Mouse (Mus musculus) gastrocnemius, adult 18-20 months (tissue): ENCODE measurements around the gene Stx1a. TPM values are rescaled to one million over a fixed set of nuclear protein-coding genes. Genes with fewer than 3 reads are reported as not detected.

Source experiments
- DNase-seq: peaks from one replicate; pipeline ENCODE4 v3.0.0; 2021; ENCODE audit warnings: low spot score
- total RNA-seq, 2 experiments: library from RNA; stranded (reverse); gene quantifications; 2 replicates each; pipeline ENCODE4 v1.2.3; 2021

The Stx1a gene
- total RNA-seq, 2 experiments from 2014 or later = 0.18 to 0.40 TPM

DNA sequence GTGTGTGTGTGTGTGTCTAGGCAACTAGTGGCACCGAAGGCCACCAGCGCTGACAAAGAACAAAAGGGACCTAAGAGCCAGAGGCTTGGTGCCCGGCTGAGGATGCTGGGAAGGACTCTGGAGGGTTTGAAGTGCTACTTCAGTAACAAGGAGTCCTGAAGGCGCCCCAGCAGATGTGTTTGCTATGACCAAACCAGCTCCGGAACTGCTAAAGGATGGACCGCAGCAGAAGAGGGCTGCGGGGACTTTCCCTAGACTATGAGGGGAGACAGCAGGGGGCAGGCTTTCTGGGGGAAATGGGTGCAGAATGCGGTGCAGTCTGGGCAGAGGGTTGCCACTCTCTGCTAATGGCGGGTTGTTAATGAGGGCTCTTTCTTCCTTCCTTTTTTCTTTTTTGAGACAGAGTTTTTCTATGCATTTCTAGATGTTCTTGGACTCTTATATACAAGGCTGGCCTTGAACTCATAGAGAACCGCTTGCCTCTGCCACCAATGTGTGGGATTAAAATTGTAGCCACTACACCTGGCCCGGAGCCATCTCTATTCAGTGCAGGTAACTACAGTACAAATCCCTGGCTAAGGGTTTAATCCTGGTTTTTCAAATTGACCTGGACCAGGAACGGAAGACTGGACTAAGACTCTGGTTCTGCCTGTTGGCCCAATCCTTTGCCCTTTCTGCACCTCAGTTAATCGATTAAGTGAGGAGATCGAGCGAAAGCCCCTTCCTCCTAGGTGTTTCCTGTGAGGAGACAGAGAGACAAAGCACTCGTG is 15.3 kb upstream of the Stx1a start:
- no peak for DNase-seq

DNA sequence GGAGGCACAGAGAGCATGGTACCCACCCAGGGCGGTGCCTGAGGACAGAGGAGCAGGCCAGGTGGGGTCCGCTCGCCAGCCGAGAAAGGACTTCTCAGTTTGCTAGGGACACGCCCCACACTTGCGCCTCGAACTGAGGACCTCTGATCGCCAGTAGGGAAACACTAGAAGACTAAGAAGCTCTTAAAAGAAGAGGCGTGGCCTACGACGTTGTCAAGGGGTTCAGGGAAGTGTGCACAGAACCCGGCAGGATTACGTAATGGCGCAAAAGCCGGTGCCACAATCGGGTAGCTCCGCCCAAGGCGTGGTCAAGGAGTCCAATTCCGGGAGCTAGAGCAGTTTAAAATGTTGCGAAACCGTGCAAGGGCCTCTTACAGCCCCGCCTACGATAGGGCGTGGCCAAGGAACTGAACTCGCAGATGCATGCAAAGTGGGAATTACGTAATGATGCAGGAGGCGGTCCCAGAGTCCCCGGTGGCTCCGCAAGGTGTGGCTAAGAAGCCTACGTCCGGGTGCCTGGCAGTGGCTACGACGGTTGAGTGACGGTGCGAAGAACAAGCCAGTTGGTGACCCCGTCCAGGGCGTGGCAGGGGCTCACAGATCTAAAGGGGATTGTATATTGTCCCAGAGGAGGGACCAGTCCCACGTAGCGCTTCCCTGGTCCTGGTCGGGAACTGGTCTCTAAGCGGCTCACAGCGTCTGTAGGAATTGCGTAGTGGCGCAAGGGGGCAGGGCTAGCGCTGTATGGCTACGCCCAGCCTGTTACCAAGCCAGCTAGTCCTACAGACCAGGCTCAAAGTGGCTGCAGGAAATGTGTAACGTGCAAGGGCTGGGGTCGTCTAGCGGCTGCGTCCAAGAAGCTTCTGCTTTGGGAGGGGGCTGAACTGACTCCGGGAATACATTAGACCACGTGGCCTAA is 14.4 kb upstream of the Stx1a start, which contains the start of gene Abhd11:
Gene Abhd11, plus strand, starts transcription at position 482 of the 919 bp plus-strand sequence.
- DNase-seq = peak; percentile 98

DNA sequence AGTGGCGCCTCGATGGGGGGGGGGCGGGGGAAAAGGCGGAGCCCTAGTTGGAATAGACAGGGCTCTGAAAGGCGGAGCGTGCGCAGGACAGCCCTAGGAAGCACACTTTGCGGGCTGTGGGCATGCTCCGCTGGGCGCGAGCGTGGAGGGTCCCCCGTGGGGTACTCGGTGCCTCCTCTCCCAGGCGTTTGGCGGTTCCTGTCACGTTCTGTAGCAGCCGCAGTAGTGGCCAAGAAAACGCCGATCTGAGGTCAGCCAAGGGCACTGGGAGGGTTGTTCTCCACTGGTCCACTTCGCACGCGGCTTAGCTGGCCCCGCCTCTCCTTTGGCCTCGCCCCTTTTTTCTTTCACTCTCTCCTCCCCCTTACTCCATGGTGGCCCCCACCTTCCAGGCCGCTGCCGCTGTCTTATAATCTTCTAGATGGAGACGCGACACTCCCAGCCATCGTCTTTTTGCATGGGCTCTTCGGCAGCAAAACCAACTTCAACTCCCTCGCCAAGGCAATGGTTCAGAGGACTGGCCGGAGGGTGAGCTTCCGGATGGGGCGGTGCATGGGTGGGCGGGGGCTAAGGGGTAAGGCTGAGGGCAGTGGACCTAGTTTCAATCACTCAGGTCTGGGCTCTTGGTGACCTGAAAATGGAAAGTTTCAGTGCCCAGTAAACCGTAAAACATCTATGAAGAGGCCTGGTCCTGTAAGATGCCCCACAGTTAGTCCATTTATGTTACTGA is 13.5 kb upstream of the Stx1a start:
- DNase-seq = peak; percentile 91

- no peak for DNase-seq
These were observed 13.0 kb upstream of the Stx1a start for GRCm38 (mm10) chr5:135010320-135010709.

DNA sequence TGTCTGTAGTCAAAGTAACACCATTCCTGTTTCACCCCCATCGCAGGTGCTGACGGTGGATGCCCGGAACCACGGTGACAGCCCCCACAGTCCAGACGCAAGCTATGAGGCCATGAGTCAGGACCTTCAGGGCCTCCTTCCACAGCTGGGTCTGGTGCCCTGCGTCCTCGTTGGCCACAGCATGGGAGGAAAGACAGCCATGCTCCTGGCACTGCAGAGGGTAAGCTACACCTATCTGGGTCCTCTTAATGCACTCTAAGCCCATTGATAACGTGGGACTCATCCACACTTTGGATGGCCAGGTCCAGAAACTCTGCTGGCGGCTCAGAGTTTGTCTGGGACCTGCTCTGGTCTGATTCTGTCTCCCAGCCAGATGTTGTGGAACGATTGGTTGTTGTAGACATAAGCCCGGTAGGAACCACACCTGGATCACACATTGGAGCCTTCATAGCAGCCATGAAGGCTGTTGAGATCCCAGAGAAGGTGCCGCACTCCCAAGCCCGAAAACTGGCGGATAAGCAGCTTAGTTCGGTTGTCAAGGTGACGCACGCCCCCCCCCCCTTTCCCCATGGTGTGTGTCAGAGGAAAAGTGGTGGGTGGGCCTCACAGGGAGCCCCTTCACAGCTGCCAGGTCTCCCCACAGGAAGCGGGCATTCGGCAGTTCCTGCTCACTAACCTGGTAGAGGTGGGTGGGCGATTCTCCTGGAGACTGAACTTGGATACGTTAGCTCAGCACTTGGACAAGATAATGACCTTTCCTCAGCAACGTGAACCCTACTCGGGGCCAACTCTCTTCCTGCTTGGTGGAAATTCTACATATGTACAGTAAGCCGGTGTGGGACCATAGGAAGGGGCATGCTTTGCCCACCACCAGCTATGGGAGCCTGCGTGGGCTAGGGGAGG is 12.2 kb upstream of the Stx1a start:
- DNase-seq = no peak

GRCm38 (mm10) chr5:135011809-135012613 is 11.3 kb upstream of the Stx1a start:
- no peak for DNase-seq

DNA sequence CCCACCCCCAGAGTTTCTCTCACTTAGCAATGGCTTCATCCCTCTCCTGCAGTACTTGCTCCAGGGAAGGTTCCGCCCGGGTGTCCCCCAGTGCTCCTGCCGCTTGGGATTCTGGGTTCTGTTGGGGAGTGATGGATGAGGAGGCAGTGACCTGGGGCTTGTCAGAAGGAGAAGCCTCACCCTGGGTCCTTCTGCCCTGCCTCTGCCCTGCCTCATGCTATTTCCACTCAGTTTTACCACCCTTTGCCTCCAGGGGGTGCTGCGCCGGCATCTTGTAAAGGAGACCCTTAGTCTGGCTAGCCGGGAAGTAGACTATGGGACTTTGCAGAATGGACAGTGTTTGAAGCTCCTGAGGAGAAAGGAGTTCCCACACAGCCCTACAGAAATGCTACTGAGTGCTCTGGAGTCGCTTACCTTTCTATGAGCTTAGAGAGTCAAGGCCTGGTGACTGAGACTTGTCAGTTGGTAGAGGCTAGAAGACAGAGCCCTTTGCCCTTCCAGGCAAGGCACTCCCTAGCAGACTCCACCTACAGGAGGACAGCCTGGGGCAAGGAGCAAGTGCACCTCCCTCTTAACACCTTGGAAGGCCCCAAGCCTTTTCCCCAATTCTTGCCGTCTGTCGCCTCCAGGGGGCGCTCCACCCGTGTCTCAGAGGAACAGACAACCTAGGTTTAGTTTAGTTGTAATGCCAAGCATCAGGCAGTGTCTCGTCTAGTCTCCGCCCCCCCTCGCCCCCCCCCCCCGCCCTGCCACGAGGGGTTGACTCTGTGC is 10.4 kb upstream of the Stx1a start:
- DNase-seq = peak; percentile 78

DNA sequence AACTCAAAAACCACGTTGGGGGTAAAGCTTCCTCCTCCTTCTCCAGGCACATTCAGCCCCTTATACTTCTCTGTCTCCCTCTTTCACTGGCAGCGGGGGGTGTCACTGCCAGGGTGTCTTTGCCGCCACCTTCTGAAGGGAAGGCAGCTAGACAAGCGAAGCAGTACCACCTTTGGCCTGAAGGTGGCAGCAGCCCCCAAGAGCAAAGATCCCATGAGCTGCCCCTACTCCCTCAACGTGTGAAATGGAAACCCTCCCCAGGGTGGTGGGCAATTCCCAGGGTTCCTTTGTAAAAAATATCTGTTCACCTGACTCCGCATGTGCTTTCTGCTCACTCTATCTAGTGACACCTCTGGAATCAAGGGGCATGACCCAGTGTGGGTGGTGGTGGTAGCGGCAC is 7.8 kb upstream of the Stx1a start:
- DNase-seq = peak; percentile 87

- no peak for DNase-seq
These were observed 7.0 kb upstream of the Stx1a start for GRCm38 (mm10) chr5:135016224-135016759.

DNA sequence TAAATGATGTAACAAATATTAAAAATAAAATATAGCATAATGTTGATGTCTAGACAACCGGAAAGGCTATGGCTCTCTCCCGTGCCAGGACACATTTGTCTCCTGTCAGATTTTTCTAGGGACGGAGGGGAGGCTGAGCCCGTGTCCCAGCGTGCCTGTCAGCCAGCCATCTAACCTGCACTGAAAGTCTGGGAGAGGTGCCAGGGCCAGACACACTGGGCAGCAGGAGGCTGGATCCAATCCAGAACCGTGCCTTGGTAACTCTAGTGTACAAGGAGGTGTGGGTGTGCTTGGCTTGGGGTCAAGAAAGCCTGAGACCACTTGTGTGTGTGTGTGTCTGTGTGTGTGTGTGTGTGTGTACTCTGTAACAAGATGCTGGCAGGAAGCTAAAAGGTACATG is 1.5 kb upstream of the Stx1a start:
- DNase-seq = no peak

GRCm38 (mm10) chr5:135024665-135025224 is 1.5 kb downstream of the Stx1a start:
- DNase-seq = no peak

- DNase-seq = no peak
These were observed 2.6 kb downstream of the Stx1a start for GRCm38 (mm10) chr5:135025899-135026298.

GRCm38 (mm10) chr5:135029007-135029854 is 5.9 kb downstream of the Stx1a start:
- no peak for DNase-seq

DNA sequence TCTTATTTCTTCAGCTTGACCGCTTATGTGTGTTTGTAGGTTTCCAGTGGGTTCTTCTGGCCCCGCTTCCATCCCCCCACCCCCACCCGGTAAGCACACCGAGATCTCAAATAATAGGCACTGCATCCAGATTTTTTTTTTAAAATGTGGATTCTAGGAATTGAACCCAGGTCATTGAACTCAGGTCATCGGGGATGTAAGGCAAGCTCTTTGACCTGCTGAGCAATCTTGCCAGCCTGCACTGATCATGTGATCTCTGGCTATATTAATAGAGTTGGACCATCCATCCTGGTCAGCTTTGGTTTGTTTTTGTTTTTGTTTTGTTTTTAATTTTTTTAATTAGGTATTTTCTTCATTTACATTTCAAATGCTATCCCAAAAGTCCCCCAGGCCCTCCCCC is 9.3 kb downstream of the Stx1a start:
- DNase-seq = no peak

DNA sequence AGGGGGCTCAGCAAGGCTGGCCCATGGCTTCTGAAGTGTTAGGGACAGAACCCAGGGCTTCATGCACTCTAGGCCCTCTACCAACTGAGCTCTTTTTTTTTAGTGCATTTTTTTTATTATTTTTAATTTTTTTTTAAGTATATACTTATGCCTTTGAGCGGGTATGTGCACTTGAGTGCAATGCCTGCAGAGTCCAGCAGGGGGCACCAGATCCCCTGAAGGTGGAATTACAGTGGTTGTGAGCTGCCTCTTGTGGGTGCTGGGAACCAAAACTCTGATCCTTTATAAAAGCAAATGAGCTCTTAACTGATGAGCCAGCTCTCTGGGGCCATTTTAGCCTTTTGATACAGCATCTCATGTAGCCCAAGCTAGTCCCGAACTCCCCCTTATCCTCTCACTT is 11.3 kb downstream of the Stx1a start:
- DNase-seq = no peak

DNA sequence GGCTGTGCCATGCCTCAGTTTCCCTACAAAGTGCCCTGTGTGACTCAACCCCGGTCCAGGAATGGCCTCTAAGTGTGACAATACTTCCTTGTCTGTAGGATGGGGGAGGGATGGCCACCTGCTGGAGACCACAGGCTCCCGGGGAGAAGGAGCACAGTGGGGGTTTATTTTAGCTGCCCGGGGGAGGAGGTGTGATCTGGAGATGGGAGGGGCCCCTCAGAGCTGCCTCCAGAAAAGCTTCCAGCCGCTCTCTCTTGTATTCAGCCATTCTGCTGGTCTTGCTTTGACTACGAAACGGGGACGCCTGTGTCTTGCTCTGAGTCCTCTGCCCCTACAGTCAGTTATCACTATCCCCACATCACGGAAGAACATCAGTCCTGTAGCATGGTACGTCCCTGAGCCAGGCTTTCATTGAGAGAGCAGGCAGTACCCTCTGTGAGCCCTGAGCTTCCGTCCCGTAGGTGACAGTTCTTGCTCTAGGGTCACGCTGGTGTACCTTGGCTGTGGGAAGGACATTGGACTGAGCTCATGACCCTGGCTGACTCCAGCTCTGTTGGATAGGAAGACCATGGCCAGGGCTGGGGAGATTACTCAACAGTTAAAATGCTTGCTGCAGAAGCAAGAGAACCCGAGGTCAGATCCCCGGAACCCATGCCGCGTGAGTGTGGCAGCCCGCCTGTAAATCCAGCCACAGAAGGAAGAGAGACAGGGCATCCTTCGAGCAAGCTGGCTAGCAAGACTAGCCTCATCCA is 12.5 kb downstream of the Stx1a start:
- DNase-seq = no peak

GRCm38 (mm10) chr5:135037946-135038345 is 14.7 kb downstream of the Stx1a start:
- no peak for DNase-seq
